Mouse (Mus musculus) cerebellum, adult 2 months (tissue): Measurements from ENCODE around the gene Tnp1. TPM values are rescaled to one million over a fixed set of nuclear protein-coding genes. Genes with fewer than 3 reads are reported as not detected.

ENCODE experiments used
- DNase-seq, 2 experiments: peaks; one replicate each; pipeline ENCODE4 v3.0.0; 2021
- H3K27ac ChIP-seq: fragments of 200-500 bp; 2 replicates; pipeline ENCODE4 v1.5.1; 2012; ENCODE audit warnings: low read length, control low read depth, inconsistent platforms; ENCODE audit not compliant: insufficient read depth
- H3K27me3 ChIP-seq: fragments of 200-500 bp; 2 replicates; pipeline ENCODE4 v1.6.1; 2012; ENCODE audit warnings: inconsistent platforms, mild to moderate bottlenecking, low read length, moderate library complexity; ENCODE audit not compliant: control insufficient read depth, insufficient read depth
- H3K4me1 ChIP-seq: fragments of 200-500 bp; 2 replicates; pipeline ENCODE4 v1.6.1; 2011; ENCODE audit warnings: low read length; ENCODE audit not compliant: control insufficient read depth, insufficient read depth
- H3K4me3 ChIP-seq: fragments of 200-500 bp; replicated peaks from 2 replicates; pipeline ENCODE3; 2011; ENCODE audit warnings: mild to moderate bottlenecking, low read depth, low read length, control low read depth; ENCODE audit not compliant: insufficient read depth
- CTCF ChIP-seq: fragments of 200-500 bp; IDR thresholded peaks from 2 replicates; pipeline ENCODE4 v1.5.1; 2011; ENCODE audit warnings: low read depth, mild to moderate bottlenecking, control low read depth, low read length, moderate library complexity, borderline replicate concordance; ENCODE audit not compliant: insufficient read depth
- POLR2A ChIP-seq: fragments of 200-500 bp; IDR thresholded peaks from 2 replicates; pipeline ENCODE4 v1.6.1; 2011; ENCODE audit warnings: low read length, control low read depth, borderline replicate concordance; ENCODE audit not compliant: insufficient read depth
- WGBS: fragments of 180-500 bp; shearing (Covaris S2); methylation state at CpG from one replicate; pipeline ENCODE4 v1.1.7; 2018; 5-methylcytosine and 5-hydroxymethylcytosine counted together
- polyA plus RNA-seq: library from polyadenylated mRNA; depleted of rRNA; stranded (reverse); fragments of >200 nt; gene quantifications from 2 replicates; pipeline ENCODE4 v1.2.3, GENCODE M21; 2012

Tnp1 gene
- polyA plus RNA-seq, 1 experiment, result not detected

DNA sequence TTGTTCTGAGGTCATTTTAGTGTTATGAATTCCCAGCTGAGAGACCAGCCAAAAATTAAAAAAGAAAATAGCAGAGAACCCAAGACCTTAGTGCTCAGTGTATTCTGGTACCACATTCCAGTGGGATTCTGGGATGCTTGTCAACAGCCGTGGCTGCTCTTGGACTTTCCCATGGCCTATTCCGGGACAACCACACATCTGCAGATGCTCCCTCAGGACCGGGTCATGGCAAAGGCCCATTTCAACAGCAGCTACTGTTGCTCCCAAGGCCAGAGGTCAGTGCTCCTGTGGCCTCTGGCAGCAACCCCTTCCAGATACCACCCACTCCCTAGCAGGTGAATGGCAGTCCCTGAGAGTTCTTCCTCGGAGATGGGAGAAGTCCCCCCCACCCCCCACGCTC is 13.7 kb downstream of the Tnp1 start:
- 84% methylated on average over 5 of the region's 5 CpGs for WGBS
- H3K27me3 ChIP-seq, result no peaks in the 10 kb centered on the region
- no peaks in the 10 kb centered on the region for H3K4me1 ChIP-seq
- no peak overlapping the region for H3K27ac ChIP-seq
- DNase-seq, result no peak
- TF ChIP-seq POLR2A (no peak), CTCF (no peak)
- no peak overlapping the region for H3K4me3 ChIP-seq

DNA sequence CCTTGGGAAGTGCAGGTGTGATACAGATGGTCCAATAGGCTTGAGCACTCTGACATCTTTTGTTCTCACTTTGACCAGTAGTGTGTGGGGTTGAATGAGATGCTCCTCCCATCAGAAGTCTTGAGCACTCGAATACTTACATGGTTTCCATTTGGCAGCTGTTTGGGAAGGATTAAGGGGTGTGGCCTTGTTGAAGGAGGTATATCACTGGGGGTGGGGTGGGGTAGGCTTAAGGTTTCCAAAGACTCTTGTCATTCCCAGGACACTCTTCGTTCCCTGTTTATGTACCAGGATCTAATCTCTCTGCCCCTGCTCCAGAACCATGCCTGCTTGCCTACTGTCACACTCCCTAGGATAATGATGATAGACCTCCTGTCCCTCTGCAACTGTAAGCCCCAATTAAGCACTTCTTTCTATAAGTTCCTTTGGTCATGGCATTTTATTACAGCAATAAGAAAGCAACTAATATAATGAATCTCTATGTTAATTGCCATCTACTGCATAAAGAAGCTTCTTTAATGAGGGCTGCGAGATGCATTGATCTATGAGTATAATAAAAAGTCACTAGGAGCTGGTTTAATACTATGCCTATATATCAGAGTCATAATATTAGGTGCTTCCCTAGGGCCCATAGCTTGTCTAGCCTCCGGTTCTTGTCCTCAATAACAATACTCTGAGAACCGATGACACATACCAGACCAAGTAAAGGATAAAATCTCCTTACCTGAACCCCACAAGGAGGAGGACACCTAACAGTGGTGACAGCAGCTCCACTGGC is 20.8 kb downstream of the Tnp1 start:
- DNase-seq, result no peak
- no peaks in the 10 kb centered on the region for H3K27me3 ChIP-seq
- H3K27ac ChIP-seq, result no peak overlapping the region
- H3K4me1 ChIP-seq, result peaks cover 7% of the 10 kb centered on the region; the same call in 1 of the 2 replicates
- TF ChIP-seq CTCF, result no peak
- no peak for TF ChIP-seq POLR2A
- 94% methylated on average over 5 of the region's 5 CpGs for WGBS
- H3K4me3 ChIP-seq, result no peak overlapping the region

DNA sequence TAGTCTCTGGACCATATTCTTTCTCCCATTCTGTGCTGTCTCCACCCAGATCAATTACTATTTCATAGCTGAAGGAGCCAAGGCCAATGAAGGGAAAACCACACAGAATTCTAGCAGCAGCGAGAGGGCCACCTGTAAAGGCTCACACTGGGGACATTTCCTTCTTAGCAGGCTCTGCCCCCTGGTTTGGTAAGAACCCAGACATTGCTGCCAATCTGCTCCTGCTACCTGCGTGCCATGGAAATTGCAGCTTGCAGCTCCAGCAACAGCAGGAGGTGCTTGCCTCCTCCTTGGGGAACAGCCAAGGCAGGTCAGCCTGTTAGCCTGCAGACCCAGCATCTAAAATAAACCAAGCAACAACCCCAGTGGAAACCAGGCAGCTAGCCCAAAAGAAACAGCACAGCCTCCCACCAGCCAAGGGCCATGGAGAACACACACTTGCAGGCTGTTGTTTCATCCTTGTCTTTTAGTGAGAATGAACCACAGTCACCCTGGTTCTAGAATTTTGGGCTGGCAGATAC is 22.7 kb downstream of the Tnp1 start:
- Histone ChIP-seq H3K27ac (peak overlapping the region; percentile 42; the same call in 1 of the 2 replicates), H3K4me1 (peaks cover 7% of the 10 kb centered on the region; the same call in 1 of the 2 replicates), H3K4me3 (no peak overlapping the region), H3K27me3 (no peaks in the 10 kb centered on the region)
- 6% methylated on average over 2 of the region's 2 CpGs for WGBS
- no peak for TF ChIP-seq CTCF
- no peak for TF ChIP-seq POLR2A
- DNase-seq, result peak; percentile 86 to 95

DNA sequence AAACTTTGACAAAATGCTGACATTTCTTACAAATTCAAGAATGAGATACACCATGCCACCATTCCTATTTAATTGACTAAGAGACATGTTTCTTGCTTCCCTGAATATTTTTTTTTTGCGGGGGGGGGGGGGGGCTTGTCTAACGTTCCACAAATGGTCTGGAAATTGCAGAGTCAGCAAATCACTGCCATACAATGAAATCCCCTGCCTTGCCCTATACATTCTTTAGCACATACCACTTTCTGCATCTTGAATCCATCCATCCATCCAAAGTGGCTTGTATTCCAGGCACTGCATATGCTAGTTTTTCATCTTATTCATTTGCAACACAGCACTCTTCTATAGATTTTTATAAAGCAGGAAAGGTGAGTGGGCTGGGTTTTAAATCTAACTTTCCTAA is 23.5 kb downstream of the Tnp1 start:
- no peak for TF ChIP-seq POLR2A
- no peak for TF ChIP-seq CTCF
- DNase-seq, result no peak
- 45% methylated on average over 2 of the region's 2 CpGs for WGBS
- H3K4me1 ChIP-seq, result peaks cover 7% of the 10 kb centered on the region; the same call in 1 of the 2 replicates
- no peak overlapping the region for H3K27ac ChIP-seq
- H3K27me3 ChIP-seq, result no peaks in the 10 kb centered on the region
- H3K4me3 ChIP-seq, result no peak overlapping the region

DNA sequence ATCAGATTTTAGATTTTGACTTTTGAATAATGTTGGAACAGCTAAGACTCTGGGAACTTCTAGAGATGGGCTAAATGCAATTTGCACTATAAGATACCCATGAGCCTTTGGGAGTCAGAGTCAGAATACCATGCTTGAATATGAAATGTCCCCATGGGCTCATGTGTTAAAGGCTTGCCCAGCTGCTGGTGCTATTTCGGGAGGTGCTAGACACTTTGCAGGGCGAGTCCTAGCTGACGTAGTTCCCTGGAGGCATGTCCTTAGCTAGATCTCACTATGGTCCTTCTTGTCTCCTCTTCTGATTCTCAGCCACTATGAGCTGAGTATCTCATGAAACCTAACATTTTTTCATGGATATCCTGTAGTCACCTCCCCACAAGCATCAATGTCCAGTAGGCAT is 26.8 kb downstream of the Tnp1 start:
- Histone ChIP-seq H3K27me3 (no peaks in the 10 kb centered on the region), H3K27ac (no peak overlapping the region), H3K4me1 (peaks cover 7% of the 10 kb centered on the region; the same call in 1 of the 2 replicates), H3K4me3 (no peak overlapping the region)
- TF ChIP-seq POLR2A (no peak), CTCF (no peak)
- WGBS, result 97% methylated on average over 3 of the region's 3 CpGs
- DNase-seq, result no peak

DNA sequence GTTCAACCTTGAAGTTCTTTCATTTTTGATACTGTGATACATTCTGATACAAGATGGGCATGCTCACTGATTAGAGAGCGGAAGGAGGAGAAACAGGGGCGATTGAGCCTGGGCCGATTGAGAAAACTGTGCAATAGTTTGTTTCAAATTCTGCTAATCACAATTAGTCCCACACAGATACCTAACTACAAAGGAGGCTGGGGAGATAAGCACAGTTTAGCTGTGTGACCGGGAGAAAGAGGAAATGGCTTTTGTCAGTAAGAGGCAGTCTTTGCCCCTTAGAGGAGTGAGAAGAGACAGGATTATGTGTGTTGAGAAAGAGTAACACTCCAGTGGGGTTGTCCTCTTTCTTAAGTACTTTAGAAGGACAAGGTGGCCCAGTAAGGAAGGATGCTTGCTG is 29.0 kb downstream of the Tnp1 start:
- Histone ChIP-seq H3K4me1 (no peaks in the 10 kb centered on the region), H3K27ac (no peak overlapping the region), H3K27me3 (no peaks in the 10 kb centered on the region), H3K4me3 (no peak overlapping the region)
- DNase-seq, result no peak
- TF ChIP-seq CTCF, result no peak
- TF ChIP-seq POLR2A, result no peak
- WGBS, result 95% methylated on average over 4 of the region's 4 CpGs

DNA sequence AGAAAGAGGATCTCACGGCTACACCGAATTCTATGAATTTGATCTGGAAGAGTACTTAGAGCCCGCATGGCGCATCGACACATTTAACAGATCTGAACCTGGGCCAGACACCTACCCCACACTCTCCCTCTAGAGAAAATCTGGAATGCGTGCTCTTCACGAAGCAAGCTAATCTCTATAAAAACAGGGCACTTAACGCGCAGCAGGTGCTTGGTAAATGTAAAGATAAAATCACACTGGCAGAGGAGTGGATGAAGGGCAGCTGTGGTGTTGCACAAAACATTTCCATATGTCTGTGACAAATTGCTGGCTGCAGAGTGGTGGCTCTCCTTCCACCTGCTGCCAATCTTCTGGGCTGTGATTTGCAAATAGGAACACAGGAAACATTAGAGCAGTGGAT is 36.8 kb downstream of the Tnp1 start:
- no peaks in the 10 kb centered on the region for H3K27me3 ChIP-seq
- 77% methylated on average over 9 of the region's 9 CpGs for WGBS
- no peak overlapping the region for H3K27ac ChIP-seq
- TF ChIP-seq CTCF (no peak), POLR2A (no peak)
- no peak for DNase-seq
- no peak overlapping the region for H3K4me3 ChIP-seq
- no peaks in the 10 kb centered on the region for H3K4me1 ChIP-seq

DNA sequence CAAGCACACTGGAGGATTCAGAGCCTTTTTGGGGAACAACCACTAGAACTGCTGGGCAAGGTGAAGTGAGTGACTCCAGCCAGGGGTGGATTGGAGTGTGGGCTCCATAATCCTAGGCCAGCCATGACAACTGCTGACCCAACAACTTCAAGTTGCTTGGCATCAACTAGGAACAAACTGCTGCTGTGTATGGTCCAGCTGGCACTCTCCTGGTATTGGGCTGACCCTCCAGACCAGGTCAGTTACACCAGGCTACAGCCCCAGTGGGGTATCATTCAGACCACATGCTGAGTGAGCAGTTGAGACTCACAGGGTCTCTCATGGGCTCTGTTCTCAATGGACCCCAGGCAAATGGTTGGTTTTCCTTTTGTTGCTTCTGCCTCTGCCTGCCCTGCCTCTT is 41.5 kb downstream of the Tnp1 start:
- no peak overlapping the region for H3K4me3 ChIP-seq
- H3K27me3 ChIP-seq, result no peaks in the 10 kb centered on the region
- TF ChIP-seq POLR2A (no peak), CTCF (no peak)
- DNase-seq, result no peak
- no peak overlapping the region for H3K27ac ChIP-seq
- no peaks in the 10 kb centered on the region; the same call in 1 of the 2 replicates for H3K4me1 ChIP-seq

DNA sequence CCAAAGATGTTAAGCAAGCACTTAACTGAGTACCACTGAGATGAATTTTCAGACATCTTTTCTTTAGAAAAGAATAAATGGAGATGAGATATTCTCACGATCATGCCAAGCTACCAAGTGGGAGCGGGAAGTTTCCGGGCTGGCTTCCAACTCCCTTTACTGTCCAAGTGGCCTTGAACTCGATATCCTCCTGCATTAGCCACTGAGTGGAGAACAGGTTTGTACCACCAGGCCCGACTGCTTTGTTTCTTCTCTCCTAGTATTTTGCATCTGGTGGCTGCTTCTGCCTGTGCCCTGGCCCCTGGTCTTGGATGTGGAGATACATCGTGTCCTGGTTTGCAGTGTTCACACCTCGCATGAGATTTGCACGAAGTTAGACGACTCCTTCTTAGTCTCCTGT is 45.2 kb downstream of the Tnp1 start:
- H3K4me1 ChIP-seq, result peaks cover 20% of the 10 kb centered on the region
- TF ChIP-seq POLR2A (no peak), CTCF (no peak)
- H3K27me3 ChIP-seq, result no peaks in the 10 kb centered on the region
- DNase-seq, result no peak
- no peak overlapping the region for H3K4me3 ChIP-seq
- WGBS, result 62% methylated on average over 9 of the region's 9 CpGs
- H3K27ac ChIP-seq, result no peak overlapping the region
